8 mouse cellular contexts compared by ENCODE assay signal in genomic region chr4:106708408-106708807, GRCm38 (mm10). TPM values are rescaled to one million over a fixed set of nuclear protein-coding genes. Genes with fewer than 3 reads are reported as not detected.
DNase-seq lines count a peak whose midpoint lies in the region; ATAC-seq and TF ChIP-seq lines count a peak whose summit lies in the region.

No protein-coding gene starts in this region.

- no peak overlapping the region for H3K9ac ChIP-seq in hindbrain, embryonic 13.5 days

- H3K4me2 ChIP-seq in hindbrain, embryonic 13.5 days, result no peak overlapping the region

- H3K27me3 ChIP-seq in cerebellum, adult 2 months (ENCODE audit: control insufficient read depth, insufficient read depth, low read length), result no peaks in the 10 kb centered on the region
- H3K27me3 ChIP-seq in hindbrain, embryonic 13.5 days, result peaks cover 11% of the 10 kb centered on the region; the same call in 1 of the 2 replicates

- TF ChIP-seq CTCF in cerebellum, adult 2 months (IDR thresholded peaks at IDR 0.05; ENCODE audit: borderline replicate concordance, insufficient read depth, low read depth, low read length), result peak; percentile 97

- DNase-seq in MN1 (ENCODE audit: low spot score), result peak; percentile 61
- DNase-seq in cerebellum, adult 2 months, result peak; percentile 64 to 83
- peak; percentile 91 to 95 for DNase-seq in layer of hippocampus, postnatal 25 days (ENCODE audit: extremely low spot score in 1 of 2, low spot score in 1 of 2)
- peak; percentile 87 for DNase-seq in lung, postnatal 14 days
- DNase-seq in retina, embryonic 14.5 days (ENCODE audit: low spot score), result peak; percentile 92
- peak; percentile 74 for DNase-seq in thymus, postnatal 25 days

- peaks cover 13% of the 10 kb centered on the region for H3K4me1 ChIP-seq in cerebellum, adult 2 months (ENCODE audit: control insufficient read depth, insufficient read depth, low read length)
- peaks cover 20% of the 10 kb centered on the region for H3K4me1 ChIP-seq in hindbrain, embryonic 13.5 days (replicated peaks)

- no peaks in the 10 kb centered on the region for H3K9me3 ChIP-seq in hindbrain, embryonic 13.5 days

- no peaks in the 10 kb centered on the region for H3K36me3 ChIP-seq in hindbrain, embryonic 13.5 days

- TF ChIP-seq POLR2A in cerebellum, adult 2 months (IDR thresholded peaks at IDR 0.05; ENCODE audit: borderline replicate concordance, insufficient read depth, low read length), result no peak

- WGBS in cerebellum, adult 2 months, result 1% methylated on average over 8 of the region's 8 CpGs
- WGBS in hindbrain, embryonic 13.5 days, result 0% methylated on average over 8 of the region's 8 CpGs

- H3K4me3 ChIP-seq in cerebellum, adult 2 months (replicated peaks; ENCODE audit: insufficient read depth, low read depth, low read length), result no peak overlapping the region
- H3K4me3 ChIP-seq in hindbrain, embryonic 13.5 days, result no peak overlapping the region

- peak; percentile 43 for ATAC-seq in frontal cortex, adult (ENCODE audit: low TSS enrichment)
- ATAC-seq in hindbrain, embryonic 13.5 days (ENCODE audit: low FRiP score), result 0 out of 2 replicates have a peak, but pooled peaks have one; percentile 36

- no peak overlapping the region for H3K27ac ChIP-seq in cerebellum, adult 2 months (ENCODE audit: insufficient read depth, low read length)
- H3K27ac ChIP-seq in hindbrain, embryonic 13.5 days, result no peak overlapping the region

RNA-seq across cellular contexts. Expression of gene Mroh7, which starts 22.3 kb away (rescaled TPM):
- polyA plus RNA-seq in cerebellum, adult 2 months (2012; rRNA removed), result 3.2 and 3.8 TPM in 2 replicates
- polyA plus RNA-seq in hindbrain, embryonic 13.5 days (2015; fragmentation: Nextera tagmentation; extraction: Ambion mirVana), result 0.21 and 0.36 TPM in 2 replicates
- total RNA-seq in layer of hippocampus, postnatal 25 days (2021), result 1 to 10 TPM; 2.0 to 2.4 TPM

RNA-seq across cellular contexts. Expression of gene Fam151a, which starts 25.3 kb away (rescaled TPM):
- polyA plus RNA-seq in cerebellum, adult 2 months (2012; rRNA removed), result not detected in 2 replicates
- polyA plus RNA-seq in hindbrain, embryonic 13.5 days (2015; fragmentation: Nextera tagmentation; extraction: Ambion mirVana), result not detected in 2 replicates
- not detected for total RNA-seq in layer of hippocampus, postnatal 25 days (2021)

RNA-seq across cellular contexts. Expression of gene Ttc4, which starts 29.7 kb away (rescaled TPM):
- polyA plus RNA-seq in cerebellum, adult 2 months (2012; rRNA removed), result 127 and 137 TPM in 2 replicates
- 111 and 112 TPM in 2 replicates for polyA plus RNA-seq in hindbrain, embryonic 13.5 days (2015; fragmentation: Nextera tagmentation; extraction: Ambion mirVana)
- total RNA-seq in layer of hippocampus, postnatal 25 days (2021), result 10 to 100 TPM; 40.1 to 47.6 TPM

RNA-seq across cellular contexts. Expression of gene Pars2, which starts 57.5 kb away (rescaled TPM):
- 7.7 and 9.3 TPM in 2 replicates for polyA plus RNA-seq in cerebellum, adult 2 months (2012; rRNA removed)
- polyA plus RNA-seq in hindbrain, embryonic 13.5 days (2015; fragmentation: Nextera tagmentation; extraction: Ambion mirVana), result 8.4 and 9.2 TPM in 2 replicates
- 1 to 10 TPM; 6.2 to 6.4 TPM for total RNA-seq in layer of hippocampus, postnatal 25 days (2021)
